Mouse (Mus musculus) CH12.LX (cell line): ENCODE measurements at regions not wholly inside any gene's neighbourhood (a gene's known extent, or its start where the extent isn't known, plus 50 kb on each side); places are given as distances from the start of the nearest gene placed in this dataset.

Experiments used
- DNase-seq: peaks from one replicate; pipeline ENCODE4 v3.0.0-alpha.2; 2013; ENCODE audit errors: extremely low read depth
- H3K27ac ChIP-seq: 2 replicates; pipeline ENCODE4 v1.5.1; 2012; ENCODE audit warnings: low read depth, mild to moderate bottlenecking, control low read depth, moderate library complexity; ENCODE audit not compliant: insufficient read depth
- H3K27me3 ChIP-seq: replicated peaks from 2 replicates; pipeline ENCODE3; 2012; ENCODE audit warnings: inconsistent platforms
- H3K36me3 ChIP-seq, 2 experiments: replicated peaks in 1 of 2; 2 replicates each; pipeline versions ENCODE3 to v1.6.1; 2012; ENCODE audit warnings: inconsistent platforms in 1 of 2, low read length in 1 of 2, mild to moderate bottlenecking in 1 of 2, mixed read lengths in 1 of 2, moderate library complexity in 1 of 2; ENCODE audit not compliant: control insufficient read depth in 1 of 2, insufficient read depth in 1 of 2
- H3K4me1 ChIP-seq, 2 experiments: 2 replicates each; pipeline ENCODE4 v1.6.1; 2012; ENCODE audit warnings: inconsistent platforms in 1 of 2, moderate library complexity in 1 of 2; ENCODE audit not compliant: insufficient read depth in 2 of 2, control insufficient read depth in 1 of 2
- H3K4me2 ChIP-seq: 2 replicates; pipeline ENCODE4 v1.6.1; 2012; ENCODE audit warnings: low read depth, mild to moderate bottlenecking, control low read depth; ENCODE audit not compliant: poor library complexity, insufficient read depth, severe bottlenecking
- H3K4me3 ChIP-seq, 3 experiments: fragments of 150-350 bp in 1 of 3; sonication (generic) in 1 of 3; replicated peaks in 1 of 3; 2 replicates each; pipeline versions ENCODE3 to v1.5.1; 2011 to 2012; ENCODE audit warnings: low read depth in 2 of 3, low read length in 2 of 3, mild to moderate bottlenecking in 2 of 3, moderate library complexity in 2 of 3, control low read depth in 1 of 3, improper control_type of control experiment in 1 of 3, inconsistent platforms in 1 of 3, mixed read lengths in 1 of 3; ENCODE audit not compliant: poor library complexity in 1 of 3
- H3K79me2 ChIP-seq: replicated peaks from 2 replicates; pipeline ENCODE4 v1.6.1; 2012; ENCODE audit warnings: mild to moderate bottlenecking, moderate library complexity; ENCODE audit not compliant: control insufficient read depth, poor library complexity, insufficient read depth, severe bottlenecking; ENCODE audit errors: extremely low read depth
- H3K9ac ChIP-seq: 2 replicates; pipeline ENCODE4 v1.6.1; 2012; ENCODE audit warnings: low read depth, mild to moderate bottlenecking, control low read depth, moderate library complexity; ENCODE audit not compliant: insufficient read depth
- H3K9me3 ChIP-seq: replicated peaks from 2 replicates; pipeline ENCODE3; 2012; ENCODE audit warnings: low read length, inconsistent platforms, mixed read lengths
- BHLHE40 ChIP-seq: IDR thresholded peaks from 2 replicates; pipeline ENCODE4 v1.6.1; 2011; ENCODE audit warnings: mild to moderate bottlenecking, low read depth, low read length, improper control_type of control experiment
- CHD1 ChIP-seq: IDR thresholded peaks from 2 replicates; pipeline ENCODE4 v1.6.1; 2012; ENCODE audit warnings: low read depth, low read length, improper control_type of control experiment, inconsistent platforms
- CHD2 ChIP-seq: IDR thresholded peaks from 2 replicates; pipeline ENCODE4 v1.6.1; 2011; ENCODE audit warnings: low read length, improper control_type of control experiment
- CTCF ChIP-seq, 2 experiments: IDR thresholded peaks in 1 of 2; conservative IDR thresholded peaks in 1 of 2; 2 replicates each; pipeline ENCODE4 v1.5.1; 2011 to 2012; ENCODE audit warnings: low read depth in 2 of 2, low read length in 2 of 2, improper control_type of control experiment in 1 of 2, inconsistent platforms in 1 of 2, mild to moderate bottlenecking in 1 of 2, moderate library complexity in 1 of 2
- ELF1 ChIP-seq: IDR thresholded peaks from 2 replicates; pipeline ENCODE4 v1.6.1; 2014; ENCODE audit warnings: low read depth, mild to moderate bottlenecking, inconsistent platforms, low read length, improper control_type of control experiment
- EP300 ChIP-seq: IDR thresholded peaks from 2 replicates; pipeline ENCODE4 v1.6.1; 2011; ENCODE audit warnings: low read length, improper control_type of control experiment
- GABPA ChIP-seq: IDR thresholded peaks from 2 replicates; pipeline ENCODE4 v1.6.1; 2012; ENCODE audit warnings: low read depth, low read length, improper control_type of control experiment, inconsistent platforms; ENCODE audit not compliant: insufficient replicate concordance
- HCFC1 ChIP-seq: IDR thresholded peaks from 2 replicates; pipeline ENCODE4 v1.6.1; 2012; ENCODE audit warnings: low read depth, mild to moderate bottlenecking, inconsistent platforms, low read length, improper control_type of control experiment
- IRF4 ChIP-seq: IDR thresholded peaks from 2 replicates; pipeline ENCODE4 v1.6.1; 2014; ENCODE audit warnings: low read depth, mild to moderate bottlenecking, inconsistent platforms, low read length, improper control_type of control experiment
- JUN ChIP-seq: IDR thresholded peaks from 2 replicates; pipeline ENCODE4 v1.6.1; 2011; ENCODE audit warnings: low read depth, mild to moderate bottlenecking, low read length, improper control_type of control experiment, moderate library complexity; ENCODE audit not compliant: insufficient read depth
- JUND ChIP-seq: conservative IDR thresholded peaks from 2 replicates; pipeline ENCODE4 v1.6.1; 2011; ENCODE audit warnings: low read depth, low read length, improper control_type of control experiment
- MAX ChIP-seq: IDR thresholded peaks from 2 replicates; pipeline ENCODE4 v1.6.1; 2011; ENCODE audit warnings: low read length, improper control_type of control experiment
- MAZ ChIP-seq: IDR thresholded peaks from 2 replicates; pipeline ENCODE4 v1.6.1; 2012; ENCODE audit warnings: low read depth, mild to moderate bottlenecking, inconsistent platforms, low read length, improper control_type of control experiment, moderate library complexity
- MEF2A ChIP-seq: IDR thresholded peaks from 2 replicates; pipeline ENCODE4 v1.6.1; 2014; ENCODE audit warnings: low read depth, mild to moderate bottlenecking, inconsistent platforms, low read length, improper control_type of control experiment, borderline replicate concordance
- MYC ChIP-seq: IDR thresholded peaks from 2 replicates; pipeline ENCODE4 v1.6.1; 2011; ENCODE audit warnings: low read depth, mild to moderate bottlenecking, improper control_type of control experiment, low read length
- NELFE ChIP-seq: IDR thresholded peaks from 2 replicates; pipeline ENCODE4 v1.6.1; 2011; ENCODE audit warnings: low read depth, low read length, improper control_type of control experiment
- PAX5 ChIP-seq: IDR thresholded peaks from 2 replicates; pipeline ENCODE4 v1.6.1; 2012; ENCODE audit warnings: low read length, inconsistent platforms, mixed read lengths
- POLR2A ChIP-seq: IDR thresholded peaks from 2 replicates; pipeline ENCODE4 v1.6.1; 2011; ENCODE audit warnings: low read depth, mild to moderate bottlenecking, improper control_type of control experiment, low read length
- RAD21 ChIP-seq: IDR thresholded peaks from 2 replicates; pipeline ENCODE4 v1.6.1; 2011; ENCODE audit warnings: low read depth, mild to moderate bottlenecking, low read length, improper control_type of control experiment, moderate library complexity
- RCOR1 ChIP-seq: conservative IDR thresholded peaks from 2 replicates; pipeline ENCODE4 v1.6.1; 2012; ENCODE audit warnings: low read depth, mild to moderate bottlenecking, inconsistent platforms, low read length, improper control_type of control experiment
- SIN3A ChIP-seq: IDR thresholded peaks from 2 replicates; pipeline ENCODE4 v1.6.1; 2012; ENCODE audit warnings: low read length, improper control_type of control experiment, inconsistent platforms
- SMC3 ChIP-seq: IDR thresholded peaks from 2 replicates; pipeline ENCODE4 v1.6.1; 2011; ENCODE audit warnings: low read depth, low read length, improper control_type of control experiment
- TBP ChIP-seq: conservative IDR thresholded peaks from 2 replicates; pipeline ENCODE4 v1.6.1; 2011; ENCODE audit warnings: low read depth, low read length, improper control_type of control experiment
- TCF12 ChIP-seq: IDR thresholded peaks from 2 replicates; pipeline ENCODE4 v1.6.1; 2014; ENCODE audit warnings: low read depth, mild to moderate bottlenecking, inconsistent platforms, low read length, improper control_type of control experiment
- UBTF ChIP-seq: IDR thresholded peaks from 2 replicates; pipeline ENCODE4 v1.6.1; 2012; ENCODE audit warnings: low read depth, mild to moderate bottlenecking, inconsistent platforms, low read length, improper control_type of control experiment, moderate library complexity
- USF1 ChIP-seq: IDR thresholded peaks from 2 replicates; pipeline ENCODE4 v1.6.1; 2014; ENCODE audit warnings: low read depth, mild to moderate bottlenecking, inconsistent platforms, low read length, improper control_type of control experiment
- ZMIZ1 ChIP-seq: IDR thresholded peaks from 2 replicates; pipeline ENCODE4 v1.6.1; 2012; ENCODE audit warnings: low read depth, mild to moderate bottlenecking, inconsistent platforms, low read length, improper control_type of control experiment
- ZNF384 ChIP-seq: IDR thresholded peaks from 2 replicates; pipeline ENCODE4 v1.6.1; 2012; ENCODE audit warnings: low read depth, low read length, improper control_type of control experiment, inconsistent platforms
- dilution Hi-C: fragments of 300-500 bp; cut with MboI; formaldehyde crosslinking; loops from 2 replicates; pipeline ENCODE4 v1.14.3; 2020; ENCODE audit warnings: low sequenced_read_pairs; ENCODE audit not compliant: extremely low pct_unique_long_range_greater_than_20kb, extremely low pct_ligation_motif_present
- in situ Hi-C: fragments of 300-500 bp; cut with MboI; formaldehyde crosslinking; loops from 3 replicates; pipeline ENCODE4 v1.14.3; 2019; ENCODE audit warnings: low sequenced_read_pairs, low pct_ligation_motif_present, low pct_unique_long_range_greater_than_20kb, mixed read lengths

DNA sequence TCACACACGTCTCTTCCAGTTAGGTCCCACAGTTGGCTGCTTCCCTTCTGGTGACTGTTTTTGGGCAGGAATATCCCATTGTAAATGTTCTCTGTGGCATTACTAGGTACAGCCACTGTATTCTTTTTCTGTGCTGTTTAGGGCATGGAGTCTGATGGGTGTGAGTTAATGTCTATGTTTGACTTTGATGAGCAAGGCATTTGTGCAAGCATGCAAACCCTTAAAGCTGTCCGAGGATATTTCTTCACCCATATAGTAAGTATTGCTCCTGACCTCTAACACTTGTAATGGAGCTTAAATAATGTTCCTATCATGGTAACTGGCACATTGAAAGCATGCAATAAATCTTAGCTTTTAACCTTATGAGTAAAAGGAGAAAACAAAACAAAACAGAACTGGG is 133.6 kb upstream of the Col8a1 start:
- in situ Hi-C loops (no loop called here), dilution Hi-C loops (no loop called here)
- no peak overlapping the region for H3K9ac ChIP-seq
- H3K27ac ChIP-seq, result no peak overlapping the region
- DNase-seq, result no peak
- no peaks in the 10 kb centered on the region for H3K79me2 ChIP-seq
- no peaks in the 10 kb centered on the region for H3K9me3 ChIP-seq
- peaks cover 6% of the 10 kb centered on the region for H3K27me3 ChIP-seq
- H3K4me3 ChIP-seq, result no peak overlapping the region
- H3K4me2 ChIP-seq, result no peak overlapping the region
- H3K4me1 ChIP-seq, result no peaks in the 10 kb centered on the region; a peak in 1 of 4 replicates
- no peak for TF ChIP-seq MAZ
- TF ChIP-seq ZNF384, result no peak
- TF ChIP-seq NELFE, result no peak
- no peak for TF ChIP-seq RCOR1
- no peak for TF ChIP-seq CHD2
- TF ChIP-seq TCF12, result no peak
- no peak for TF ChIP-seq MEF2A
- no peak for TF ChIP-seq TBP
- no peak for TF ChIP-seq USF1
- TF ChIP-seq UBTF, result no peak
- no peak for TF ChIP-seq GABPA
- no peak for TF ChIP-seq POLR2A
- TF ChIP-seq EP300, result no peak
- no peak for TF ChIP-seq JUND
- no peak for TF ChIP-seq JUN
- no peak for TF ChIP-seq PAX5
- no peak for TF ChIP-seq ZMIZ1
- TF ChIP-seq MAX, result no peak
- TF ChIP-seq CTCF (conservative IDR thresholded peaks at IDR 0.05 in 1 of 2, IDR thresholded peaks at IDR 0.05 in 1 of 2; ENCODE audit: low read depth in 2 of 2, low read length in 2 of 2), result no peak
- no peak for TF ChIP-seq CHD1
- H3K36me3 ChIP-seq, result no peaks in the 10 kb centered on the region

DNA sequence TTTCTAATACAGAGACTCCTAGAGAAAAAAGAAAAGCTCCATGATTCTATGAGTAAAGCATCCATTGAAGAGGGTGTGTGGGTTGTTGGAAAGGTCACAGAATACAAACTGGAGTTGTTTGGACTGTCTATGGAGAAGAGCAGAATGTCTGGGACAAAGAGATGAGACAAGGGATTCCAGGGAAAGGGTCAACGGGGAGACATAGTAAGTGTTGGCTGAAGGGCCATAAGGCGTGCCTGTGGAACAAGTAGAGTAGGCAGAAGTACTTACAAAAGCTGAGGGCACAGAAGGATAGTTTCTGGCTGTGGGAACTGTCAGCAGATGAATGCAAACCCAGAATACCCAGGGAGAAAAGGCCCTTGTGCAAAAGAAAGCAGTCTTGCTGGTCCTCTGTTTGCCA is 134.0 kb upstream of the Col8a1 start:
- Histone ChIP-seq H3K4me3 (no peak overlapping the region), H3K79me2 (no peaks in the 10 kb centered on the region), H3K27me3 (peaks cover 6% of the 10 kb centered on the region), H3K36me3 (no peaks in the 10 kb centered on the region), H3K9ac (no peak overlapping the region), H3K9me3 (no peaks in the 10 kb centered on the region), H3K4me1 (no peaks in the 10 kb centered on the region; a peak in 1 of 4 replicates), H3K27ac (no peak overlapping the region), H3K4me2 (no peak overlapping the region)
- no peak for DNase-seq
- dilution Hi-C loops (no loop called here), in situ Hi-C loops (no loop called here)
- TF ChIP-seq PAX5 (no peak), BHLHE40 (no peak), RAD21 (no peak), POLR2A (no peak), NELFE (no peak), HCFC1 (no peak), SMC3 (no peak), SIN3A (no peak), MYC (no peak), ZNF384 (no peak), CTCF (conservative IDR thresholded peaks at IDR 0.05 in 1 of 2, IDR thresholded peaks at IDR 0.05 in 1 of 2; ENCODE audit: low read depth in 2 of 2, low read length in 2 of 2) (no peak), RCOR1 (no peak), USF1 (no peak), CHD2 (no peak), MEF2A (no peak), IRF4 (no peak), ELF1 (no peak)
- TF ChIP-seq, all 38 proteins: peak for 0
